Mouse (Mus musculus) ES-E14 (cell line): Measurements from ENCODE around the gene Gpld1. TPM values are rescaled to one million over a fixed set of nuclear protein-coding genes. Genes with fewer than 3 reads are reported as not detected.

Source experiments
- DNase-seq: peaks from one replicate; pipeline ENCODE4 v3.0.0-alpha.2; 2013; ENCODE audit warnings: low read depth, low spot score
- H3K27ac ChIP-seq: 2 replicates; pipeline ENCODE4 v1.5.1; 2012; ENCODE audit warnings: low read depth, mild to moderate bottlenecking, low read length, moderate library complexity, mixed read lengths; ENCODE audit not compliant: poor library complexity, insufficient read depth, severe bottlenecking
- H3K36me3 ChIP-seq: 2 replicates; pipeline ENCODE4 v1.6.1; 2012; ENCODE audit warnings: mild to moderate bottlenecking, low read length, moderate library complexity, mixed read lengths; ENCODE audit not compliant: control insufficient read depth, poor library complexity, insufficient read depth, severe bottlenecking
- H3K4me1 ChIP-seq, 2 experiments: fragments of 150-350 bp in 1 of 2; sonication (generic) in 1 of 2; 2 replicates each; pipeline ENCODE4 v1.6.1; 2012; ENCODE audit warnings: low read length in 2 of 2, mild to moderate bottlenecking in 1 of 2, mixed read lengths in 1 of 2; ENCODE audit not compliant: control insufficient read depth in 2 of 2, insufficient read depth in 2 of 2, poor library complexity in 1 of 2
- H3K4me3 ChIP-seq, 2 experiments: fragments of 150-350 bp in 1 of 2; sonication (generic) in 1 of 2; 2 replicates each; pipeline ENCODE4 v1.5.1; 2012; ENCODE audit warnings: low read length in 2 of 2, low read depth in 1 of 2, mild to moderate bottlenecking in 1 of 2, mixed read lengths in 1 of 2; ENCODE audit not compliant: insufficient read depth in 1 of 2, poor library complexity in 1 of 2, severe bottlenecking in 1 of 2
- H3K9ac ChIP-seq: 2 replicates; pipeline ENCODE4 v1.6.1; 2012; ENCODE audit warnings: low read depth, mild to moderate bottlenecking, low read length, mixed read lengths; ENCODE audit not compliant: poor library complexity, insufficient read depth, severe bottlenecking
- H3K9me3 ChIP-seq: fragments of 150-350 bp; sonication (generic); 2 replicates; pipeline ENCODE4 v1.6.1; 2012; ENCODE audit warnings: low read depth, mild to moderate bottlenecking, low read length; ENCODE audit not compliant: control insufficient read depth, insufficient read depth
- CHD2 ChIP-seq: IDR thresholded peaks from 2 replicates; pipeline ENCODE4 v1.6.1; 2014; ENCODE audit warnings: mild to moderate bottlenecking, low read depth, low read length, inconsistent platforms
- HCFC1 ChIP-seq: IDR thresholded peaks from 2 replicates; pipeline ENCODE4 v1.6.1; 2012; ENCODE audit warnings: low read length, inconsistent platforms, borderline replicate concordance; ENCODE audit not compliant: insufficient read depth
- MAFK ChIP-seq: IDR thresholded peaks from 2 replicates; pipeline ENCODE4 v1.6.1; 2014; ENCODE audit warnings: mild to moderate bottlenecking, low read depth, low read length, inconsistent platforms; ENCODE audit not compliant: insufficient read depth
- ZC3H11A ChIP-seq: IDR thresholded peaks from 2 replicates; pipeline ENCODE4 v1.6.1; 2012; ENCODE audit warnings: low read depth, mild to moderate bottlenecking, inconsistent platforms, low read length, borderline replicate concordance
- ZNF384 ChIP-seq: IDR thresholded peaks from 2 replicates; pipeline ENCODE4 v1.6.1; 2012; ENCODE audit warnings: low read depth, low read length, inconsistent platforms
- in situ Hi-C, 2 experiments: fragments of 600-800 bp; cut with MboI; formaldehyde crosslinking; loops; one replicate each; pipeline ENCODE4 v1.15.1; 2025; ENCODE audit warnings: low sequenced_read_pairs in 2 of 2, inconsistent platforms in 1 of 2; ENCODE audit not compliant: unreplicated experiment in 2 of 2
- total RNA-seq: library from RNA; depleted of rRNA; stranded (reverse); fragments of 300-350 nt; gene quantifications from 2 replicates; pipeline ENCODE4 v1.2.3, GENCODE M21; 2012

Gpld1 gene
- total RNA-seq, 1 experiment: 0.67 TPM

DNA sequence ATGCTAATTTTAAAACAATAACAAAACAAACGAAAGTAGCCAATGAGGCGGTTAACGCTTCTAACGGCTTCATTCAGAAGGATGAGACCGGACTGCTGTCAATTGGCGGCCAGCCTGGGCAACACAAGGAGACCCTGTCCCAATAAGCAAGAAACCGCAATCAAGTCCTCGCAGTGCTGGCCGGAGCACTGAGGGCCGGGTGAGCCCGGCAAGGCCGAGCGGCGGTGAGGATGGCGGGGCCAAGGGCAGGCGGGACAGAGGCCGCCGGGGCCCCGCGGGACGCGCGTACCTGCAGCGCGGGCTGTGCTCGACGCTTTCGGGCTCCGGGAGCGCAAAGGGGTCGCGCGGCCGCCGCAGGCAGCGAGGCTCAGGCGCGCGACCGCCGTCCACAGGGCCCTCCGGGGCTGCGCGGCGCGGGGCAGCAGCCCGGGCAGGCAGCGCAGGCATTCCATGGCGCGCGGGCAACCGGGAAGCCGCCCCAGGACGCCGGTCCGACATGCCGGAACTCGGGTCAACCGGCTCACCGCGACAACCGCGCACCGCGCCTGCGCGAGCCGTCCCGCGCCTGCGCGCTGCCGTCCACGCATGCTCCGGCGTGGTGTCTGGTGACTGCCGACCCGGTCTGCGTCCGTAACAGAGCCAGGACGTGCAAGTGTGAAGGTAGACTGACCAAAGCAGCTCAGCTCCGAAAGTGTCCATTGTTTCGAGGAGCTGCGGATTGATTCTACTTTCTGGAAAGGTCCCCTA is 77.0 kb downstream of the Gpld1 start, which contains the start of gene Mrs2:
Gene Mrs2 (minus strand): TSS at position 587 of the 747 bp plus-strand sequence.
- Histone ChIP-seq H3K9ac (peak within 1 kb of the TSS; percentile 84), H3K27ac (no peak within 1 kb of the TSS), H3K4me1 (no peaks in the 10 kb centered on the region; a peak in 1 of 4 replicates), H3K36me3 (peaks cover 2% of the 10 kb centered on the region; the same call in 1 of the 2 replicates), H3K4me3 (peak within 1 kb of the TSS; percentile 71 to 86), H3K9me3 (no peaks in the 10 kb centered on the region)
- in situ Hi-C loops: no loop called here
- peak; percentile 56 for DNase-seq
- TF ChIP-seq HCFC1 (no peak; the same call in 1 of the 2 replicates), ZC3H11A (no peak), CHD2 (no peak), MAFK (no peak), ZNF384 (no peak)

DNA sequence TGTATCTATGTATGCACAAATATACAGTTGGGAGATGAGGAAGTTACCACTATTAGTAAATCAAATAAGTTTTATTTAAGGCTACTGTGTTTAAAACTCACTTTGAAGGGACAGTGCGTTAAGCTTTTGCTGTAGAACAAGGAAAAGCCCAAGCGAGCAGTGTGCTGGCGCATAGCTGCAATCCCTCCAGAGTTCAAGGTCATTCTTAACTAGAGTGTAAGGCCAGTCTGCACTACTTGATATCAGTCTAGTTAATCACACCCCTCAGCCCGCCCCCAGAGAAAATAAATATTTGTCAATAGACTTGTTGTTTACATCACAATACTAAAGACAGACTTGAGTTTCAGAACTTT is 77.6 kb downstream of the Gpld1 start:
- H3K36me3 ChIP-seq: peaks cover 2% of the 10 kb centered on the region; the same call in 1 of the 2 replicates
- H3K4me1 ChIP-seq: no peaks in the 10 kb centered on the region; a peak in 1 of 4 replicates
- peak overlapping the region; percentile 71 to 86; a peak in 3 of 4 replicates for H3K4me3 ChIP-seq
- no peak for DNase-seq
- TF ChIP-seq MAFK (no peak), CHD2 (no peak)
- no peak overlapping the region for H3K9ac ChIP-seq
- in situ Hi-C loops: no loop called here
- H3K9me3 ChIP-seq: no peaks in the 10 kb centered on the region
- no peak overlapping the region for H3K27ac ChIP-seq

DNA sequence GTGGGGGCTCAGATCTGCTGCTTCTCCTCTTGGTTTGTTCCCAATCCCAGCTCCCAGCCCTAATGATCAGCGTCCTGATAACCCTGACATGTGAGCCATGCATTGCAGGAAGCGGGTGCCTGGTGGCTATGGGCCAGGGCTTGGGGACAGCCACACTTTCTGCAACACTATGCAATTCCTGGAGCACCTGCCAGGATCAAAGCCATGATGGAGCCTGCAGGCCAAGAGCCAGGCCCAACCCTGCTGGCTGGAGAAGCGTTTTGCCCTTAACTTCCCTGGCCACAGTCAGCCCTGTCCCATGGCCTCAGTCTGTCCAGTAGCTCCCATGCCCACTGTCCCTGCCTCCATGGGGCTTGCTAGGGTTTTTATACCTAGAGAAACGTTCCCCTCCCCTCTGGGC is 79.4 kb downstream of the Gpld1 start:
- no peaks in the 10 kb centered on the region for H3K9me3 ChIP-seq
- H3K27ac ChIP-seq: no peak overlapping the region
- H3K9ac ChIP-seq: no peak overlapping the region
- TF ChIP-seq ZC3H11A: no peak
- no peak overlapping the region for H3K4me3 ChIP-seq
- peaks cover 2% of the 10 kb centered on the region; the same call in 1 of the 2 replicates for H3K36me3 ChIP-seq
- no peaks in the 10 kb centered on the region; a peak in 1 of 4 replicates for H3K4me1 ChIP-seq
- in situ Hi-C loops: no loop called here
- DNase-seq: no peak

DNA sequence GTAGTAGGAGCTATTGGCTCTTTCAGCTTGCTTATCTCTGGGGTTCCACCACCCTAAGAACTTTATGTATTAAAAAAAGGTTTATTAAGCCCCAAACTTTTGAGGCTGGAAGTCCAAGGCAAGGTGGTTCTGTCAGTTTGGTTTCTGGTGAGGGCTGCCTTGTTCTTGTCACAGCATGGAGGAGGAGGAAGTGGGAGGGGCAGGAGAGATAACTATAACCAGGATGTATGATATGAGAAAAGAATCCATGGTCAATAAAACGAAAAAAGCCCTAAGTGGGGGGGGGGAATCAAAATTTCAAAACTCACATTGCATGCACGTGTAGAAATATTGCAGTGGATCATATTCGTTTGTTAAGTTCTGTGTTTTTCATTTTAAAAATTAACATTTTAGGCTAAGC is 80.2 kb downstream of the Gpld1 start:
- no peaks in the 10 kb centered on the region for H3K36me3 ChIP-seq
- H3K4me1 ChIP-seq: no peaks in the 10 kb centered on the region; a peak in 1 of 4 replicates
- no peak overlapping the region for H3K27ac ChIP-seq
- H3K9ac ChIP-seq: no peak overlapping the region
- no peak for TF ChIP-seq ZNF384
- TF ChIP-seq ZC3H11A: no peak
- TF ChIP-seq MAFK: no peak
- TF ChIP-seq HCFC1: no peak
- no peak for TF ChIP-seq CHD2
- H3K9me3 ChIP-seq: no peaks in the 10 kb centered on the region
- H3K4me3 ChIP-seq: no peak overlapping the region
- no peak for DNase-seq
- in situ Hi-C loops: no loop called here

DNA sequence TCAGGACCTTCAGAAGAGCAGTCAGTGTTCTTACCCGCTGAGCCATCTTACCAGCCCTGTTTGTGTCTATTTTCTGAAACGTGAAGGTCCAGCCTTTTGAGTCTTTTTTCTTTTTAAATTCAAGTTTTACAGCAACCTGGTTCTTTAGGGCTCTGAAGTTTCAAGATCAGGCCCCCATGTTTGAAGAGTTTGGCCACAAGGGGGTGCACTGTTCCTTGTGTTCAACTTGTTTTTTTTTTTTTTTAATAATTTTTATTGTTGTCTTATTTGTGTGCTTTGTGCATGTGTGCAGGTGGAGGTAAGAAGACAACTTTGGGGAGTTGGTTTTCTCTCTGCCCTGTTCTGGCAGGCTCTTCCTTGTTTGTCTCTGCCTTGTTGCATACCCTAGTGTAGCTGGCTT is 81.7 kb downstream of the Gpld1 start:
- Histone ChIP-seq H3K4me3 (no peak overlapping the region), H3K4me1 (no peaks in the 10 kb centered on the region; a peak in 1 of 4 replicates), H3K9ac (no peak overlapping the region), H3K9me3 (no peaks in the 10 kb centered on the region), H3K27ac (no peak overlapping the region), H3K36me3 (no peaks in the 10 kb centered on the region)
- TF ChIP-seq ZNF384 (peak; percentile 95), CHD2 (no peak)
- peak; percentile 24 for DNase-seq
- in situ Hi-C loops: no loop called here
